Mouse (Mus musculus): ENCODE data around the gene Slc18a2. TPM values are rescaled to one million over a fixed set of nuclear protein-coding genes. Genes with fewer than 3 reads are reported as not detected.

Slc18a2 gene
- total RNA-seq, 2 experiments from 2014 or later = 0.85 to 1.1 TPM

DNA sequence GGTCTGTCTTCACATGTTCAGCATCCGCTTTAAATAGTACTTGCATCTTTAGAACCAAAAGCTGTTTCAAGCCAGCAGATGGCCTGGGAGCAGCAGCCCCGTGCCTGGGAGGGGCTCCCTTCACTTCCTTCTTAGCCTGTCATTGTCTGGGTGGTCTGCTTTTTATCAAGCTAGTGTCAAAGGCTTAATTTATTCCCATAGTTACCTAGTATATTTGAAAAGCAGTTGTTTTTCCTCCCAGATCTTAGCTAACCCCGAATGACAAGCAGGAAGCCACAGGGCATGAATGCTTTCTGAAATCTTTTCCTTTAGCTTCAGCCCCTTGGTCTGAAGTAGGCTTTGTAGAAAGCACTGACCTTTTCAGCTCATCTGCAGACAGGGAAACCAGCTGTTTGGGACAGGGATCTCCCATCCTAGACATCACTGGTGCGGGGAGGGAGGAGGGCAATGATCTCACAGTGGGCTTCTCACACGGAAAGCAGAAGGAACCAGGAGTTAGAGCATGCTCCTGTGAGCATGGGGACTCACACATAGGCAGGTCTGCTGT lies 6.8 kb downstream of the Slc18a2 start:
- DNase-seq = no peak
- intact Hi-C loops (cut with DNase I) = no loop called here

DNA sequence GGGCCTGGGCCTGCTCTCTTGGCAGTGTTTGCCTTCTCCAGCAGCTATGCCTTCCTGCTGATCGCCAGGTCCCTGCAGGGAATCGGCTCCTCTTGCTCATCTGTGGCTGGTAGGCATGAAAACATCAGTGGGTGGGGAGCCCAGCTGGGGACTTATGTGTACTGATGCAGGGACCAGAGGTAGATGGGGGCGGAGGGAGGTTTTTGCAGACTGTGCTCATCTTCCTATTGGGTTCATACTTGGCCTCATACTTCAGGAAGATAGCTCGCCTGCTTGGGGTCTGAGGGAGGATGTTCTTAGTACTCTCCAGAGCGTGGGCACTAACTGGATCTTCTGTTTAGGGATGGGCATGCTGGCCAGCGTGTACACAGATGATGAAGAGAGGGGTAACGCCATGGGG lies 12.5 kb downstream of the Slc18a2 start:
- no peak for DNase-seq
- intact Hi-C loops (cut with DNase I) = no loop called here

DNA sequence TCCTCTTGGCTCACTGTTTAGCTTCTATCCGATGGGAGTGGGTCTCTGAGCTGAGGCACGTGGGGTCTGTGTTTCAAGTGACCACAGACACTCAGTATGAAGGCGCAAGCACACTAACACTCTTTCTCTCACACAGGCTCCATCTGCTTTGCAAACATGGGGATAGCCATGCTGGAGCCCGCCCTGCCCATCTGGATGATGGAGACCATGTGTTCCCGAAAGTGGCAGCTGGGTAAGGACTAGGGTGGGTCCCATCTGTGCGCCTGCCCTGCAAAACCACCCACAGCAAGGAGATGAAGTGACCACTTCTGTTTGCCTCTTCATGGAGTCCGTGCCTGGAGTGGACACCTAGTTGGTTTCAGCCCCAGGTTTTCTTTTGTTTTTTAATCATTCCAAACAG lies 15.7 kb downstream of the Slc18a2 start:
- no peak for DNase-seq

DNA sequence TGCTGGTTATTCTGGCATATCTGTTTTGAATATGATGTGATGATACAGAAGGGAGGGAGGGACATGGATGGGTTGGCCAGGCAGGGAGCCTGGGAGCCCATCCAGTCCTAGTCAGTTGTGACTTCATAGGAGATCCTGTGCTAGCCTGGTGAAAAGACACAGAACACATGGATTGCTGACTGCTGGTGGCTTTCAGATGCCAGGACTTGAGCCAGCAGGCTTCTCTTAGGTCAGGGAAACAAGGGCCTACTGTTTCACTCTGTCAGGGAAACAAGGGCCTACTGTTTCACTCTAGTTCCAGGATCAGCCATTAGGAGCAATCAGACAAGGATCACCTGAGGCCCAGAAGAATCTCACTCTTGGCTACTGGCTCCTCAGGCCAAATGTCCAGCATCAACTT lies 20.1 kb downstream of the Slc18a2 start:
- intact Hi-C loops (cut with DNase I) = no loop called here
- peak in 1 of 2 experiments; percentile 21 for DNase-seq

More for the DNA sequence above, 15.7 kb downstream of the Slc18a2 start:
- intact Hi-C loops (cut with DNase I) = no loop called here

DNA sequence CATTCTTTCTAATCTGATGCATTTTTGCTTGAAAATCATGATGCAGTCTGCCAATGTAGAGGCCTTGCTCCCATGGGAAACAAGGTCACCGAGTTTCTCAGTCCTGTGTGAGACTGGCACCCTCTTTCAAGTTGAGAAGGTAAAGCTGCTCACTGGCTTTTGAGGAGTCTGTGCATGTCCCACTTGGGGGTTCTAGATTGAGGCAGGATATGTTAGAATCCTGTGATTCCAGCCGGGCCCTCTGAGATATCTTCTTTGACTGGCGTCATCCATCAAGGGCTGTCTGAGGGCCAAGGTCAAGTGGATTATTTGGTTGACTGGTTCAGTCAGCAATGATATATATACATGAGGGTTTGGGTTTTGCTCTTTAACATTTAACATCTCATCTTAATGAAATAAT lies 21.3 kb downstream of the Slc18a2 start:
- intact Hi-C loops (cut with DNase I) = no loop called here

DNA sequence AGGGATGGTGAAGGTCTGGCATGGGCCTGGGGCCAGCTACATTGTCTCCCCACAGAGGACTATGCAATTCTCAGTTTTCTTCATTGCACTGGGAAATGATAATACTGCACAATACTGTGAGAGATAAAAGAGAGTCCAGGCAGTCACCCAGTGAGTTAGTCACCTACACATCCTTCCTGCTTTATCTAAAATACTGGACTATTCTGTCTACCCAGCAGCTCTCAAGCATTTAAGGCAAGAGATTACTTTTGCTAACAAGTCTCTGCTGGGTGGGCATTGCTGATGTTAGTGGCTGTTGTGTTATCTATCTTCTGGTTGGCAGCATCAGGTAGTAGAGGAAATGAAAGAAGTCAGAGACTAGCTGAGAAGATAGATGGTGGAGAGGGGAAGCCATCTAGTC lies 28.3 kb downstream of the Slc18a2 start:
- DNase-seq = no peak
- intact Hi-C loops (cut with DNase I) = no loop called here

More for the DNA sequence above, 21.3 kb downstream of the Slc18a2 start:
- no peak for DNase-seq

DNA sequence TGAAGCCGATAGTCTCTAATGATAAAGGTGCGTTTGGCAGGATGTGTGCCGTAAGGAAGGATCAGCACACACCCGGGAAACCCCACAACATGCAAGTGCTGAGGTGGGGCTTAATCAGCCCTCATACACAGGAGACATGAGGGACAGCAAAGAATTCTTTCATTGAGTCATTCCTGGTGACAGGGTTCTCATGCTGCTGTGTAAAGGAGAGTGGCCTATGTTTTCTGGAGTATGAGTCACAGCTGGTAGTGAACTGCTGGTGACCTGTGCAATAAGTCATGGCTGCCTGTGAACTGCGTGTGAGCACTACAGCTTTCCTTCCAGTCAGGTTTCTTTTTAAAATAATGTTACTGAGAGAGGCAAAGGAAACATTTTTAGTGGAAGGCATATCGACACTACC lies 29.1 kb downstream of the Slc18a2 start:
- no peak for DNase-seq
- intact Hi-C loops (cut with DNase I) = no loop called here

DNA sequence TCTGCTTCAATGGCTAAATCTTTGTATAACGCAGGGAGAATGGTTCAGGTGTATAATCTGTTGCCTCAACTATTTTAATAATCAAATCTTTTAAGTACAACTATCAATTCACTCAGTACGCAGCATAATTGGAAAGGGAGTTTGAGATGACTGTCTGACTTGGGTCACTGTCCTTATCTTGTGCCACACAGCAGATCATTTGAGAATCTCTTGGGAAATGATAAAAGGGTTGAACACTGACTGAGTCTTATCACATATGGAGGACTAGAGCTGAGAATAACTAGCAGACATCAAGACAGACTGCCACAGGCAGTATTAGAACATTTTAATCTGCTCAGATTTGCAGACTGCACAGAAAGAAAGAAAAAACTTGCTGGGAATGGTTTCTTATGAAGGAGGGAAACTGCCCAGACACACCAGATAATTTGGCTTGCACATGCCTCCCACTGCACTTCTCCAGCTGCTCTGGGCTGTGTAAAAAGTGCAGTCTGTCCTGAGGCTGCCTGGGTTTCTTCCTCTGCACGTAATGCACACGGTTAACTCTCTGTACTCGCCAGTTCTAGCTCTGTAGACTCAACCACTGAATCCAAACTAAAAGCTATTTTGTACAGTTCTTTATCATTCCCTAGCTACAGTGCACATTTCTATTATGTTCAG lies 31.6 kb downstream of the Slc18a2 start:
- DNase-seq = no peak
- intact Hi-C loops (cut with DNase I) = no loop called here

DNA sequence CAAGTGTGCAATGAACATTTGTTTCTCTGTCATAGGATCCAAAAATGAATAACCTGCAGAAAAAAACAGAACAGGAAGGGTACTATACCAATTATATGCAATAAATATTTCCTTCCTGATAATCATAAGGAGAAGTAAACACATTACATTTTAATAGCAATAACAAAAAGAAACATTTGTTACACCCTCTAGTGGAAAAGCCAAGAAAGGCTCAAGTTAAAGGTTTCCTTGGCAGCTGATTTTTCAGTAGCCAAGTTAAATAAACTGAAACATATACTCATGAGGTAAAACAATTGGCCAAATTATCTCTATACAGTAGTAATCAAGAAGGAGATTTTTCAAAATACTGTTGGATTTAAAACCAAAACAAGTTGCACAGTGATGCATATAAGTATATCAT lies 54.6 kb downstream of the Slc18a2 start:
- intact Hi-C loops (cut with DNase I) = no loop called here
- DNase-seq = no peak

DNA sequence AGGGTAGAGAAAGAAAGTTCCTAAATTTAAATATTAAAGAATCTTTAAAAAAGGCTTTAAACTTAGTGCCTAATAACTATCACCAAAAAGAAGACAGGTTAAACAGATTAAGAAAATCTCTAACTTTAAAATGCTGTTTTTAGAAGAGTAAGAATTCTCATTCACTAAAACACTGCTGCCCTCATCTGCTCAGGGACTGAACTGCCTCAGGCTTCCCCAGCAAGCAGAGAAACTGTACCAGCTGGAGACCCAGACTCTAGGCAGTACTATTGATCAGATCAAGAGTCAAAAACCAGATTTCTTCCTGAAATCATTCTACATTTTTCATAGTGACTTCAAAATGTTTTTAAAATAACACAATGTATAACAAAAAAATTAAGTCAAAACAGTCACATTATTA lies 55.9 kb downstream of the Slc18a2 start:
- peak in 1 of 2 experiments; percentile 29 for DNase-seq
- intact Hi-C loops (cut with DNase I) = loop anchor here (1.0 kb wide), 1 partner anchor 77 kb away; no protein-coding TSS in a partner anchor

DNA sequence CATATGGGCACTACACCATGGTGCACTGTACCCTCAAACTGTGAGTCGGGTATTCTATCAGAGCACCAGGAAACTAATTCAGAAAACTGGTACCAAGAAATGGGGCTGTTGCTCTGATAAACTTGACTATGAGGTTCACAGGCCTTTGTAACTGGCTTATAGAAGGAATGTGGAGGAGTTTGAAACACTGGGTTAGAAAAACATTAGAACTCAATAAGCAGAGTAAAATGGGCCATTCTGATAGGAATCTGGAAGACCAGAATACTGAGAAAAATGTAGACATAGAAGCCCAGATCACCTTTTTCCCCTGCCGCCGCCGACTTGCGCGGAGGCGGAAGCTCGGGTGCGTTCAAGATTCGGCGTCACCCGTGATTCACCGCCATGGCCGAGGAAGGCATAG lies 61.3 kb downstream of the Slc18a2 start, which contains the start of gene Rps12-ps3:
Gene Rps12-ps3, plus strand, starts transcription at position 301 of the 400 bp plus-strand sequence.
- intact Hi-C loops (cut with DNase I) = no loop called here
- no peak for DNase-seq

DNA sequence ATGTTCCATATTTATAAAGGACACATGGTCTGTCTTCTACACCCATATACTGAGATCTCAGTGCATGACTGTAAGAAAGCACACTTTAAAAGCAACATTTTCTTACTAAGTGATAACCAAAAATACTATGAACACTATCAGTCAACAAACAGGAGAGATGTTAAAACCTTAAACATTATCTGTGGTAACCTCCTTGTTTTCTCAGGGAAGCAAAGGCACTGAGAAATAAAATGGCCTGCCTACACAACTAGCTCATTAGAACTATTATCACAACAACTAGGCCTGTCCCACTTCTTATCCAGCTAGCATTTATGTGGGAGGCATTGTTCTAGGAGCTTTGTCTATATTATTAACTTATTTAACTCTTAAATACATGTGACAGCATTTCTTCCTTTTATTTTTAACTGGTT lies 70.1 kb downstream of the Slc18a2 start:
- intact Hi-C loops (cut with DNase I) = no loop called here
- no peak for DNase-seq

DNA sequence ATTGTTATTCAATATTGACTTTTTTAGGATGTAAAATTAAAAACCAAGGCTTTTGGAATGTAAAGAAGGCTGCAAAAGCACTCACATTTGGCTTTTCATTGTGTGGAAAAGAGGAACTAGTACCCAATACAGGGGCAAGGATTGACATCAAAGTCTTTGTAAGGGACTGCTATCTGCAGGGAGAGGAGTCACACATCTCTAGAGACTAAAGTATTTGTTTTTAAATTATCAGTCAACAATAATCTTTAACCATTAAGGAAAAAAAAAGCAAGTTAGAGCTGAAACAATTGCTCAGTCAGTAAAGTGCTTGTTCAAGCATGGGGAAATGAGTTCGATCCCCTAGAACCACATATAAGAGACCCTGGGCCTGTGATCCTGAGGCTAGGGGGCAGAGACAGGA lies 76.0 kb downstream of the Slc18a2 start:
- DNase-seq = no peak
- intact Hi-C loops (cut with DNase I) = no loop called here

DNA sequence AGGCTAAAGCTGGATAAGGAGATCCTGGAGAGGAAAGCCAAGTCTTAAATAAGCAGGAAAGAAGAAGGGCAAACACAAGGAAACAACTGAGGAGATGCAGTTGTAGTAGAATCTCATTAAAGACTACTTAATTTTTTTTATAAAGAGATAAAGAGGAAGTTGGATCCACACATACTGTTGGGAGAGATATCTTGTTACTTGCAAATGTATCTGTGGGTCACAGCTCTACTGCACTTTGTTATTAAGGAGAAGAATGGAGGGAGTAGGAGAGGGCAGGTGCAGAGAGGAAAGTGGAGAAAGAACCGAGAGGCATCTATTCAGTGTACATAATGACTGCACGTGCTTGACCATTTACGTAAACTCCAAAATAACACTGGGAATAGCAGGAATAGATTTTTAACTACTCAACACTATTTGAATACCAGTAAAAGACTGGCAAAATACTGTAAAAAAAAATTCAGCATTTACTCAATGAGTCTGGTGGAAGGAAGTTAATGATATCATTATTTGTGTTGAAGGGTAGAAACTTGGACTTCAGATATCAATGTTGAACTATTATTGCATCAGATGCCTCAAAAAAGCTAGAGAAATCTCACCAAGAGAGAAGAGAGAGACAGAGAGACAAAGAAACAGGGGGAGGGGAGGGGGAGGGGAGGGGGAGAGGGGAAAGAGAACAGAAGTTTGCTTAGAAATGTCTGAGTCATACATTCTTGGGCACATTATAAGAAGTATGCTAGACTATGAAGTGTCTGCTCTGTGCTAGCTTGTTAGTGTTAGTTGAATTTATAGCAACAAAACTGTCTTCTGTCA lies 77.4 kb downstream of the Slc18a2 start:
- intact Hi-C loops (cut with DNase I) = no loop called here

DNA sequence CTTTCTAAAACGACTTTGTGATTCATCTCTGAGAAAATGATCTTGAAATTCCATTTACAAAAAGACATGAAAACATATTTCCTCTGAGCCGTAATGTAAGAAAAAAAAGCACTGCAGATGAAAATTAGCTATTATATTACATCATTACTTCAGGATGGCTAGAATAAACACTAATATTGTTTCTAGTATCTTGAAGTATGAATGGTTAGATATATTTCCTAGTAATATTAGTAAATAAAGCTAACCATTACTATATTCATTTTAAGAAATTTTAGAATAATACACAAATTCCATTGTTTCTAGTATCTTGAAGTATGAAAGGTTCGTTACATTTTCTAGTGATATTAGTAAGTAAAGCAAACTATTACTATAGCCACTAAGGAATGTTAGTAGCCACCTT lies 79.2 kb downstream of the Slc18a2 start:
- no peak for DNase-seq
- intact Hi-C loops (cut with DNase I) = no loop called here

More for the DNA sequence above, 77.4 kb downstream of the Slc18a2 start:
- DNase-seq = no peak

DNA sequence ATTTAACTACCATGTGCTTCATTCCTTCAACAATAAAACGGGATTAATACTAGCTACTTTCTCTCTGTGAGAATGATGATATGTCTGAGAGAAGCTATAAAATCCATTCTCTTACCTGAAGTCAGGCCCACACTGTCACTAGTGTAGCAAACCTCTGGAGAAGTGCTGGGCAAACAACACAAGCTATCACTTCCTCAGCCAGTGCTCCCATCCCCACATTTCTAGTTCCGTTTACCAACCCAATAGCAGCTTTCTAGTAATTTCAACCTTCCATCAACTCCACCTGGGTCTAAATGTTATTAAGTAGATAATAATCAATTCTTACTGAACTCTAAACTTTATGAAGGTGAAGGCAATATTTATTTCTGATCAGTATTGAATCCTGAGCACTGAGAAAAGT lies 82.3 kb downstream of the Slc18a2 start:
- intact Hi-C loops (cut with DNase I) = no loop called here
- DNase-seq = no peak

DNA sequence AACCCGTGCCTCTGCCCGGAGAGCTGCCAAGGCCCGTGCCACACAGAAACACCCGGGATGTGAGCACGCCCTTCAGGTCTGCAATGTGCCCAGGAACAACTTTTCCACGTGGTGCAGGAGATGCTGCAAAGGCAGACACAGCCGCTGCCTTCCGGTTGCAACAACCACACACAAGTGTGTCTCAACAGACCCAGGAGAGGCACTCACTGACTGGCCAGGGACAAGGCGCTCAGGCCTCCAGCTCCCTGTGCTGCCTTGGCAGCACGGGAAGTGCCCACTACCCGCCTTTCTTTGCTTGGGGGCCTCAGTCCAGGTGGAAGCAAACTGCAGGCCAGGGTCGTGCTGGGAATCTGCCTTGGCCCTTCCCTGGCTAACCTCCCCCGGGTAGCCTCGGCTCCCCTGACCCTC lies 83.6 kb downstream of the Slc18a2 start:
- peak; percentile 22 to 37 for DNase-seq
- intact Hi-C loops (cut with DNase I) = no loop called here

DNA sequence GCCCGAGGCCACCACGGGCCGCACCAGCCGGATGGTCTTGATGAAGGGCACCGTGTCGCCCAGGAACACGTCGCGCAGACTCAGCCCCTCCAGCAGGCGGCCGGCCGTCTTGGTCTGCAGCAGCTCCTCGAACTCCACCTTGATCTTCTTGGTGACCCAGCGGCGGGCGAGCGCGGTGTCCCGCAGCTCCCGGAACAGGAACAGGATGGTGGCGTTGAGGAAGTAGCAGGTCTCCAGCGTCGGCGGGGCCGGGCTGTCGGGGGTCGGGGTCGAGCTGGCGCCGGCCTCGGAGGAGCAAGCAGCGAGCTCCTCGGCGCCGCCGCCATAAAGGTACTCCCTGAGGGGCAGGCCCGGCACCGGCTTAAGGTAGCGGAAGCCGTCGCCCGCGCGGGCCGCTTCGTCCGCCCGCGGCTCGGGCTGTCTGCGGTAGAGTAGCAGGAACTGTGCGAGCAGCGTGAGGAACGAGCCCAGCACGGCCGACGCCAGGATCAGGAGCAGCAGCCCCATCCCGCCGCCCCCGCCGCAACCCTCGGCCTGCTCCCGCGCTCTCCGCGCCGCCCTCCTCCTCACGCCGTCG lies 84.5 kb downstream of the Slc18a2 start:
- peak; percentile 60 to 66 for DNase-seq
- intact Hi-C loops (cut with DNase I) = no loop called here
